Mouse (Mus musculus) CH12.LX (cell line): Measurements from ENCODE around the gene Ikzf2.

Source experiments
- BHLHE40 ChIP-seq: IDR thresholded peaks from 2 replicates; pipeline ENCODE4 v1.6.1; 2011; ENCODE audit warnings: mild to moderate bottlenecking, low read depth, low read length, improper control_type of control experiment
- CTCF ChIP-seq, 2 experiments: IDR thresholded peaks in 1 of 2; conservative IDR thresholded peaks in 1 of 2; 2 replicates each; pipeline ENCODE4 v1.5.1; 2011 to 2012; ENCODE audit warnings: low read depth in 2 of 2, low read length in 2 of 2, improper control_type of control experiment in 1 of 2, inconsistent platforms in 1 of 2, mild to moderate bottlenecking in 1 of 2, moderate library complexity in 1 of 2
- E2F4 ChIP-seq: IDR thresholded peaks from 2 replicates; pipeline ENCODE4 v1.6.1; 2011; ENCODE audit warnings: low read depth, low read length, improper control_type of control experiment; ENCODE audit not compliant: insufficient replicate concordance
- GABPA ChIP-seq: IDR thresholded peaks from 2 replicates; pipeline ENCODE4 v1.6.1; 2012; ENCODE audit warnings: low read depth, low read length, improper control_type of control experiment, inconsistent platforms; ENCODE audit not compliant: insufficient replicate concordance
- HCFC1 ChIP-seq: IDR thresholded peaks from 2 replicates; pipeline ENCODE4 v1.6.1; 2012; ENCODE audit warnings: low read depth, mild to moderate bottlenecking, inconsistent platforms, low read length, improper control_type of control experiment
- JUND ChIP-seq: conservative IDR thresholded peaks from 2 replicates; pipeline ENCODE4 v1.6.1; 2011; ENCODE audit warnings: low read depth, low read length, improper control_type of control experiment
- MAFK ChIP-seq: IDR thresholded peaks from 2 replicates; pipeline ENCODE4 v1.6.1; 2011; ENCODE audit warnings: low read length, improper control_type of control experiment; ENCODE audit not compliant: insufficient replicate concordance
- MAX ChIP-seq: IDR thresholded peaks from 2 replicates; pipeline ENCODE4 v1.6.1; 2011; ENCODE audit warnings: low read length, improper control_type of control experiment
- NELFE ChIP-seq: IDR thresholded peaks from 2 replicates; pipeline ENCODE4 v1.6.1; 2011; ENCODE audit warnings: low read depth, low read length, improper control_type of control experiment
- NRF1 ChIP-seq: IDR thresholded peaks from 2 replicates; pipeline ENCODE4 v1.6.1; 2014; ENCODE audit warnings: low read depth, mild to moderate bottlenecking, inconsistent platforms, low read length, improper control_type of control experiment, moderate library complexity
- POLR2A ChIP-seq: IDR thresholded peaks from 2 replicates; pipeline ENCODE4 v1.6.1; 2011; ENCODE audit warnings: low read depth, mild to moderate bottlenecking, improper control_type of control experiment, low read length
- POLR2AphosphoS2 ChIP-seq: IDR thresholded peaks from 2 replicates; pipeline ENCODE4 v1.6.1; 2011; ENCODE audit warnings: low read depth, low read length, improper control_type of control experiment
- TCF12 ChIP-seq: IDR thresholded peaks from 2 replicates; pipeline ENCODE4 v1.6.1; 2014; ENCODE audit warnings: low read depth, mild to moderate bottlenecking, inconsistent platforms, low read length, improper control_type of control experiment
- ZNF384 ChIP-seq: IDR thresholded peaks from 2 replicates; pipeline ENCODE4 v1.6.1; 2012; ENCODE audit warnings: low read depth, low read length, improper control_type of control experiment, inconsistent platforms

DNA sequence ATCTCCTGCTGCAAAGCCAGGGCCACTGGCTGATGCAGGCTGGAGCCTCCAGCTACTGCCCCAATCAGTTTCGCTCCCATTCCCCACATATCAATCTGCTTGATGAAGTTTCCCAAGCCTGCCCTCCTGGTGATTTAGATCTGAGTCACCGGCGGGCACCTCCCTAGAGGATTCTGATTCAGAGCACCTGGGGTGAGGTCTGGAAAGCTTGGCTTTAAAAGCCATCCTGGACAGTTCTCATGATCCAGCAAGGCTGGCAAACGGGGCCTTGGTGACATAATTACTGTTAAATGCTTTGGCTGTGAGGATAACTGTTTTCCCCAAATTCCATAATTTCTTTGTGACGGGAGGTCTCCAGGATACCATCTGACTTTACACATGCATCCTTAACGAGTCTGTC lies 29.0 kb downstream of the Ikzf2 start:
- TF ChIP-seq CTCF (conservative IDR thresholded peaks at IDR 0.05 in 1 of 2, IDR thresholded peaks at IDR 0.05 in 1 of 2; ENCODE audit: low read depth in 2 of 2, low read length in 2 of 2) (no peak), POLR2A (no peak), MAX (no peak), MAFK (no peak), NRF1 (no peak), HCFC1 (no peak), TCF12 (no peak), ZNF384 (no peak), JUND (no peak), E2F4 (no peak), POLR2AphosphoS2 (no peak), BHLHE40 (no peak), NELFE (no peak), GABPA (no peak)
